8 mouse cellular contexts compared by ENCODE assay signal in genomic region chr8:10953346-10954053, GRCm38 (mm10). TPM values are rescaled to one million over a fixed set of nuclear protein-coding genes. Genes with fewer than 3 reads are reported as not detected.
DNase-seq lines count a peak whose midpoint lies in the region; ATAC-seq lines count a peak whose summit lies in the region.

No protein-coding gene starts in this region.

- WGBS in forebrain, embryonic 16.5 days = 2% methylated on average over 11 of the region's 11 CpGs

- no peak overlapping the region for H3K4me3 ChIP-seq in forebrain, embryonic 16.5 days (replicated peaks; ENCODE audit: low read length)

- no peak overlapping the region for H3K4me2 ChIP-seq in forebrain, embryonic 16.5 days (ENCODE audit: low read length)

- H3K27ac ChIP-seq in forebrain, embryonic 16.5 days (ENCODE audit: low read length) = no peak overlapping the region; the same call in 1 of the 2 replicates

- no peaks in the 10 kb centered on the region; the same call in none of the 2 replicates for H3K27me3 ChIP-seq in forebrain, embryonic 16.5 days (replicated peaks; ENCODE audit: control insufficient read depth, insufficient read depth, low read length)

- no peaks in the 10 kb centered on the region for H3K9me3 ChIP-seq in forebrain, embryonic 16.5 days (ENCODE audit: control insufficient read depth, low read length)

- peak; percentile 91 for ATAC-seq in forebrain, embryonic 16.5 days

- peak; percentile 75 for DNase-seq in 3T3-L1 (ENCODE audit: low read depth, low spot score)
- peak; percentile 28 to 71 for DNase-seq in adrenal gland, adult 18-20 months (ENCODE audit: low spot score in 2 of 2)
- peak; percentile 60 for DNase-seq in heart, postnatal 25 days (ENCODE audit: low spot score)
- peak; percentile 87 to 92 for DNase-seq in kidney, postnatal 4 days
- peak; percentile 81 to 91 for DNase-seq in lung, postnatal 4 days
- DNase-seq in skeletal muscle tissue, adult 2 months (ENCODE audit: low read depth, low spot score) = peak; percentile 73
- DNase-seq in c-Kit-positive CD71-positive TER-119-positive erythroid progenitor cells, embryonic 14.5 days (ENCODE audit: low spot score) = no peak

- no peaks in the 10 kb centered on the region for H3K36me3 ChIP-seq in forebrain, embryonic 16.5 days (ENCODE audit: control insufficient read depth, insufficient read depth)

- intact Hi-C loops in heart, postnatal 25 days (cut with DNase I) = loop anchor here (5.0 kb wide), 1 partner anchor 49 kb away; no protein-coding TSS in a partner anchor

- H3K9ac ChIP-seq in forebrain, embryonic 16.5 days (replicated peaks; ENCODE audit: low read depth, low read length) = no peak overlapping the region

- H3K4me1 ChIP-seq in forebrain, embryonic 16.5 days (replicated peaks; ENCODE audit: control insufficient read depth, insufficient read depth, low read length) = peaks cover 14% of the 10 kb centered on the region

RNA-seq across cellular contexts. Expression of gene Irs2, which starts 54.8 kb away (rescaled TPM):
- total RNA-seq in adrenal gland, adult 18-20 months (2021) = 10 to 100 TPM; 34.3 to 52.8 TPM
- 5.4 and 6.0 TPM in 2 replicates for polyA plus RNA-seq in forebrain, embryonic 16.5 days (2015; fragmentation: Nextera tagmentation; extraction: Ambion mirVana)
- 10 to 100 TPM; 10.6 to 11.3 TPM for total RNA-seq in heart, postnatal 25 days (2021)
